Mouse (Mus musculus): ENCODE measurements around the gene Shb. TPM values are rescaled to one million over a fixed set of nuclear protein-coding genes. Genes with fewer than 3 reads are reported as not detected.
A peak's percentile ranks its signal among the peaks of the same experiment; 100 is the strongest.

Shb gene
- polyA plus RNA-seq, 1 experiment from 2014 or later: 3.5 TPM

DNA sequence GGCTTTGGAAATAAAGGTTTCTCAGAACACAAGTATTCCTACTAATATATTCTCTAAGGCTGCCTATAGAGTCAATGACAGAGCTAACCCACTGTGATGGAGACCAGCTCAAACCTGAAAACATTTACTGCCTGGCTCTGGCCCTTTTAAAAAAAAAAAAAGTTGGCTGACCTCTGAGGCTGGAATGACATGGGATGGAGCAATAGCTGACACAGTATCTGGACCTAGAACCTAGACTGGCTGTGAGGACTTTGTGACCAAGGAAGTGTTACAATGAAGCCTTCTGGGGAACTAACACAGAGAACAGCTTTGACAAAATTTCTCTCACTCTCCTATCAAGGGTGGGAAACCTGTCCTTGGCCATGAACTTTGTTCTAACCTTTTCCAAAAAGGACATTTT is 9.3 kb downstream of the Shb start:
- Histone ChIP-seq H3K27ac (ENCODE audit: low read length) (no peak overlapping the region), H3K36me3 (ENCODE audit: control insufficient read depth, insufficient read depth, low read length) (no peaks in the 10 kb centered on the region), H3K4me1 (ENCODE audit: control insufficient read depth, insufficient read depth, low read length) (peaks cover 21% of the 10 kb centered on the region), H3K9me3 (replicated peaks; ENCODE audit: control insufficient read depth, low read length, poor library complexity, severe bottlenecking) (no peaks in the 10 kb centered on the region), H3K4me3 (ENCODE audit: low read depth, low read length) (no peak overlapping the region), H3K4me2 (ENCODE audit: low read length) (no peak overlapping the region), H3K9ac (ENCODE audit: low read depth, low read length) (no peak overlapping the region), H3K27me3 (ENCODE audit: control insufficient read depth, insufficient read depth, low read depth, low read length) (peaks cover 4% of the 10 kb centered on the region; the same call in 1 of the 2 replicates)
- ATAC-seq: no peak

DNA sequence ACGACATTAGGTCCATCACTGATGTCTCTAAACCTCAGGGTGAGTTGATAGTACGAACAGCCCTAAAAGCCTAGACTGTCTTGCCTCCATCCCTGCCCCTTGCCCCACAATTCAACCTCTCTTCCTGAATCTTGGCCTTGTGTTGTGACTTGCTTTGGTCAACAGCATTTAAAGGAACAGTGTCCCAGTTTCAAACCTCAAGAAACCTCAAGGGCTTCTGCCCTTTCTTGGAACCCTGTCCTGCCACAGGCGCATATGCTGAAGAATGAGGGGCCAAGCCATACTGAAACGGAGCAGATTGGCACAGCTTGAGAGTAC is 9.7 kb downstream of the Shb start:
- Histone ChIP-seq H3K36me3 (ENCODE audit: control insufficient read depth, insufficient read depth, low read length) (no peaks in the 10 kb centered on the region), H3K27ac (ENCODE audit: low read length) (no peak overlapping the region), H3K27me3 (ENCODE audit: control insufficient read depth, insufficient read depth, low read depth, low read length) (peaks cover 1% of the 10 kb centered on the region; the same call in 1 of the 2 replicates), H3K4me1 (ENCODE audit: control insufficient read depth, insufficient read depth, low read length) (peaks cover 17% of the 10 kb centered on the region), H3K9ac (ENCODE audit: low read depth, low read length) (no peak overlapping the region), H3K4me3 (ENCODE audit: low read depth, low read length) (no peak overlapping the region), H3K9me3 (replicated peaks; ENCODE audit: control insufficient read depth, low read length, poor library complexity, severe bottlenecking) (no peaks in the 10 kb centered on the region), H3K4me2 (ENCODE audit: low read length) (no peak overlapping the region)
- no peak for ATAC-seq
- WGBS: 77% methylated on average over 4 of the region's 4 CpGs

DNA sequence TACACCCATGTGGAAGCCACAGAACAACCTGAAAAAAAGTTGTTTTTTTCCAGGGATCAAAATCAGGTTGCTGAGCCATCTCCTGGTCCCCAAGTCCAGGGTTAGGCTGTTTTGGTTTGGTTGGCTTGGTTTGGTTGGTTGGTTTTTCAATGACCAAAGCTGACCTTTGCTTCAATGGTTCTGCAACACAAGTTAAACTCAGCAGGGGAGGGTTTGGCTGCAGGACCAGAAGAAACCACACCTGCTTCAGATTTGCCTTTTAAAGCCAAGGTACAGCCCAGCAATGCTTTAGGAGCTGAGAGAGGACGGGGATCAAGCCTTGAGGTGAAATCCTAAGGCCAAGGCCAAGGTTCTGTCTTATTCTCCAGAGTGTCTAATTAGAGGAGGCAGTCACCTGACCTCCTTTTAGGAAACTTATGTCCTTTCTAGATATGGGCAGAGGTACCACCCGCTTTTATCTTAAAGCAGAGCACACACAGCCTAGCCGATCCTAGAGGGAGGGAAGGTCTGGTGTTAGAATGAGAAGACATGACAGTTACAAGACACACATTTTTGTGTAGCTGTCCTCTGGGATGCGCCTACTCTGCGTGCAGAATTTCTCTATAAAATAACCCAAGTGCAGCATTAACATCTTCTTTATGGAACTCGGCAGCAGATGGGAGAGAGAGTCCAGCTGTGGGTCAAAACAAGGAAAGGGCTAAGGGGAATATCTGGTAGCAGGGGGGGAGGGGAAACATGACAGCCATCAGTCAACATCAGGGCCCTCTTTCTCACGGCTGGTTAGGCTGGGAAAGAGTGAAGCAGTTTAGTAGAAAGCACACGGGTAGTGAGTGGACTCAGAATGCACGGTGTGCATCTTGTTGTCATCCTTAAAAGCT is 10.3 kb downstream of the Shb start:
- no peak for ATAC-seq
- WGBS: 59% methylated on average over 9 of the region's 9 CpGs

DNA sequence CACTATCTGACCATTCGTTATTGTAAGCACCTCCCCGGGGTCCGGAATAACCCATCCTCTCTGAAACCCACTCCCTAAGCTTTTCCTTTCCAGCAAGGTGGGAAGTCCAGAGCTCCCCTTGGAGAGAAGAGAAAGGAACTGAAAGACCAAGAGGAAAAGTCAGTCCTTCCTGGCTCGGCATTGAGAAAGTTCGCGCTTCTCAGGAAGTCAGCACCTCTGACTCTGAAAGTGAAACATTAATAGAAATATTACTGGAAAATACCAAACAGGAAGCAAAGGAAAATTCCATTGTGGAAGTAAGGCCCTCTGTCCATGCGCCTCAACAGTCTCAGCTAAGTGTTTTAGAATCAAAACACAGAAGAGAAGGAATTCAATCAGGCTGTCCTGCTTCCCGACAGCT is 11.9 kb downstream of the Shb start:
- 87% methylated on average over 8 of the region's 8 CpGs for whole genome bisulfite sequencing
- H3K36me3 ChIP-seq (ENCODE audit: control insufficient read depth, insufficient read depth, low read length): no peaks in the 10 kb centered on the region
- H3K4me2 ChIP-seq (ENCODE audit: low read length): no peak overlapping the region
- ATAC-seq: no peak
- H3K4me3 ChIP-seq (ENCODE audit: low read depth, low read length): no peak overlapping the region
- no peak overlapping the region for H3K27ac ChIP-seq (ENCODE audit: low read length)
- no peaks in the 10 kb centered on the region for H3K27me3 ChIP-seq (ENCODE audit: control insufficient read depth, insufficient read depth, low read depth, low read length)
- H3K9me3 ChIP-seq (replicated peaks; ENCODE audit: control insufficient read depth, low read length, poor library complexity, severe bottlenecking): no peaks in the 10 kb centered on the region
- H3K9ac ChIP-seq (ENCODE audit: low read depth, low read length): no peak overlapping the region
- H3K4me1 ChIP-seq (ENCODE audit: control insufficient read depth, insufficient read depth, low read length): peaks cover 3% of the 10 kb centered on the region; the same call in 1 of the 2 replicates

More for the DNA sequence above, 10.3 kb downstream of the Shb start:
- Histone ChIP-seq H3K9ac (ENCODE audit: low read depth, low read length) (no peak overlapping the region), H3K4me1 (ENCODE audit: control insufficient read depth, insufficient read depth, low read length) (peaks cover 15% of the 10 kb centered on the region), H3K27me3 (ENCODE audit: control insufficient read depth, insufficient read depth, low read depth, low read length) (no peaks in the 10 kb centered on the region), H3K4me2 (ENCODE audit: low read length) (no peak overlapping the region), H3K36me3 (ENCODE audit: control insufficient read depth, insufficient read depth, low read length) (no peaks in the 10 kb centered on the region), H3K4me3 (ENCODE audit: low read depth, low read length) (no peak overlapping the region), H3K9me3 (replicated peaks; ENCODE audit: control insufficient read depth, low read length, poor library complexity, severe bottlenecking) (no peaks in the 10 kb centered on the region), H3K27ac (ENCODE audit: low read length) (no peak overlapping the region)

- Histone ChIP-seq H3K27me3 (ENCODE audit: control insufficient read depth, insufficient read depth, low read depth, low read length) (no peaks in the 10 kb centered on the region), H3K27ac (ENCODE audit: low read length) (no peak overlapping the region), H3K4me2 (ENCODE audit: low read length) (no peak overlapping the region), H3K36me3 (ENCODE audit: control insufficient read depth, insufficient read depth, low read length) (no peaks in the 10 kb centered on the region), H3K9ac (ENCODE audit: low read depth, low read length) (no peak overlapping the region), H3K4me1 (ENCODE audit: control insufficient read depth, insufficient read depth, low read length) (peaks cover 13% of the 10 kb centered on the region; the same call in 1 of the 2 replicates), H3K4me3 (ENCODE audit: low read depth, low read length) (no peak overlapping the region), H3K9me3 (replicated peaks; ENCODE audit: control insufficient read depth, low read length, poor library complexity, severe bottlenecking) (no peaks in the 10 kb centered on the region)
- WGBS: 42% methylated on average over 4 of the region's 4 CpGs
- no peak for ATAC-seq
Observed at GRCm38 (mm10) chr4:45517399-45517798, 14.9 kb downstream of the Shb start.

DNA sequence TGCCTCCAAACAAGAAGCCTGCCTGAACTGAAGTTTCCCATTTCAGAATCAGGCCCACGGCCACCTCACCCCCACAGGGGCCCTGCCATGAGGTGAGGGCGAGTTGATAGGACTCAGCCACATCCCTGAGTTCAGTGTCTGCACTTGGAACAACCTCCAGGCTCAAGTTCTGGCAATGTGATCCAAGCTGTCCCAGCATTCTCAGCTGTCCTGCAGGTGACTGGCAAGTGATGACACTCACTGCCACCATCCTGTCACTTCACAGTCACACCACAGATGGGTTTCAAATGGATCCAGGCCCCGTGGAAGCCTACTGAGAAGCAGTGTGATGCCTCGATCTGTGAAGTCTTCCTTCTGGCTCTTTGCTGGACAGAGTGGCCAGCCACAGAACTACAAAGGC is 16.4 kb downstream of the Shb start:
- peaks cover 13% of the 10 kb centered on the region; the same call in 1 of the 2 replicates for H3K4me1 ChIP-seq (ENCODE audit: control insufficient read depth, insufficient read depth, low read length)
- H3K36me3 ChIP-seq (ENCODE audit: control insufficient read depth, insufficient read depth, low read length): no peaks in the 10 kb centered on the region
- H3K4me2 ChIP-seq (ENCODE audit: low read length): no peak overlapping the region
- 67% methylated on average over 4 of the region's 4 CpGs for WGBS
- H3K27me3 ChIP-seq (ENCODE audit: control insufficient read depth, insufficient read depth, low read depth, low read length): no peaks in the 10 kb centered on the region
- H3K27ac ChIP-seq (ENCODE audit: low read length): no peak overlapping the region
- H3K9me3 ChIP-seq (replicated peaks; ENCODE audit: control insufficient read depth, low read length, poor library complexity, severe bottlenecking): no peaks in the 10 kb centered on the region
- H3K4me3 ChIP-seq (ENCODE audit: low read depth, low read length): no peak overlapping the region
- H3K9ac ChIP-seq (ENCODE audit: low read depth, low read length): no peak overlapping the region
- ATAC-seq: no peak

DNA sequence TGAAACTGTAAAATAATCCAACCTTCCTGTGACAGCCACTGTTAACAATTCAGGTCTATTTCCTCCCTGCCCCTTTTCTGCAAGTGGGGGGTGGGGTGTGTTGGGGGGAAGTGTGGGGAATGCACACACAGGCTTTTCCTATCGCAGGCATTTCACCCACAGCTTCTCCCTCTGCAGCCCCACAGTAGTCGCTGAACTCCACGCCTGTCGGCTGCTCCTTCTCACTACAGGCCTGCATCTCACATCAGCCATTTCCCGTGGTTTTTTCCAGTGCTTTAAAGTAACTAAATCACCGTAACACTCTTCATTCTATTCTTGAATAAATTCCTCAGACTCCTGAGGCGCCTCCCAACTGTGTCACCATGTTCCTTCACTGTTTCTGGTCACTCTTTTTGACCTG is 17.9 kb downstream of the Shb start:
- no peaks in the 10 kb centered on the region for H3K36me3 ChIP-seq (ENCODE audit: control insufficient read depth, insufficient read depth, low read length)
- H3K4me2 ChIP-seq (ENCODE audit: low read length): no peak overlapping the region
- WGBS: 10% methylated on average over 7 of the region's 7 CpGs
- H3K4me3 ChIP-seq (ENCODE audit: low read depth, low read length): no peak overlapping the region
- H3K9ac ChIP-seq (ENCODE audit: low read depth, low read length): no peak overlapping the region
- no peaks in the 10 kb centered on the region for H3K9me3 ChIP-seq (replicated peaks; ENCODE audit: control insufficient read depth, low read length, poor library complexity, severe bottlenecking)
- H3K4me1 ChIP-seq (ENCODE audit: control insufficient read depth, insufficient read depth, low read length): peaks cover 13% of the 10 kb centered on the region; the same call in 1 of the 2 replicates
- ATAC-seq: no peak
- H3K27me3 ChIP-seq (ENCODE audit: control insufficient read depth, insufficient read depth, low read depth, low read length): no peaks in the 10 kb centered on the region
- H3K27ac ChIP-seq (ENCODE audit: low read length): no peak overlapping the region

DNA sequence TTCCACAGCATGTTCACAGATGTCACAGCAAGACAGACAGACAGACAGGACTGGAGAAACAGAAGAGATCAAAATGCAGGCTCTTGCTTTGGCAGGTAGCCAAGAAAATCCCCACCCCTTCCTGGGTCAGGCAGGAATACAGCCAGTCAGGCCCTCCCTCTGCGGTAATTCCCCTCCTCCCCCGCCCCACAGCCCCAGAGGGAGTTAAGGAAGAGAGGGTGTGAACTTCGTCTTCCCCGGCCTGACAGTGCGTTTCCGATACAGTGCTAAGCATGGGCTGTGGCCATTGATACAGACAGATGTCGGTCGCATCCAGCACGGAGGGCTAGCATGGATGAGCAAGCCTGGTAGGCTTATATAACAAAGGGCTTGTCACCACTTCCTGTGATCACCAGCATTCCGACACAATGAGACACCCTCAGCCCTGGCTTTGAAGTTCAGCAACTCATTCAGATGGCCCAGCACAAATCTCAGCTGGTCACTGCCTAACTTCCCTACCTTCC is 18.4 kb downstream of the Shb start:
- H3K27ac ChIP-seq (ENCODE audit: low read length): no peak overlapping the region
- no peaks in the 10 kb centered on the region for H3K9me3 ChIP-seq (replicated peaks; ENCODE audit: control insufficient read depth, low read length, poor library complexity, severe bottlenecking)
- H3K9ac ChIP-seq (ENCODE audit: low read depth, low read length): 0 out of 2 replicates have a peak overlapping the region, but pooled peaks have one; percentile 0
- peak overlapping the region; percentile 3 for H3K4me2 ChIP-seq (ENCODE audit: low read length)
- H3K27me3 ChIP-seq (ENCODE audit: control insufficient read depth, insufficient read depth, low read depth, low read length): no peaks in the 10 kb centered on the region
- H3K4me3 ChIP-seq (ENCODE audit: low read depth, low read length): no peak overlapping the region
- H3K4me1 ChIP-seq (ENCODE audit: control insufficient read depth, insufficient read depth, low read length): peaks cover 17% of the 10 kb centered on the region
- 5% methylated on average over 10 of the region's 10 CpGs for WGBS
- ATAC-seq: 0 out of 2 replicates have a peak, but pooled peaks have one; percentile 20
- H3K36me3 ChIP-seq (ENCODE audit: control insufficient read depth, insufficient read depth, low read length): no peaks in the 10 kb centered on the region

DNA sequence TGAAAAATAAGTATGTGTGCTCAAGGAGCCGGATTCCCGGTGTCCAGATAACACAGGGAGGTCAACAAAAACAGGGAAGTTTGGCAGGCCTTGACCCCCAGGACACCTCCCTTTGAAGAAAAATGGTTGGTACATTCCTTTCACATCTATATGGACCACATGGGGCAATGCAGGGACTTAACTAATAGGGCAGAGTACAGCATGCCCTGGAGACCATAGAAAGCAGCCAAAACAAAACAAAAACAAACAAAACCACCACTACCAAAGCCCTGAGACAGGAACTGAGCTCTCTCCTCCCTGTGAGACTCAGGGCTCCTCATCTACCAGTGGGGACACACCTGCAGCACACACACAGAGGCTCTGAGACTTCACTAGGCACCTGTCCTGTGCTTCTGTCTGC is 18.9 kb downstream of the Shb start:
- Histone ChIP-seq H3K27ac (ENCODE audit: low read length) (no peak overlapping the region), H3K9ac (ENCODE audit: low read depth, low read length) (no peak overlapping the region), H3K9me3 (replicated peaks; ENCODE audit: control insufficient read depth, low read length, poor library complexity, severe bottlenecking) (no peaks in the 10 kb centered on the region), H3K36me3 (ENCODE audit: control insufficient read depth, insufficient read depth, low read length) (no peaks in the 10 kb centered on the region), H3K4me2 (ENCODE audit: low read length) (no peak overlapping the region; the same call in 1 of the 2 replicates), H3K4me1 (ENCODE audit: control insufficient read depth, insufficient read depth, low read length) (peaks cover 21% of the 10 kb centered on the region), H3K27me3 (ENCODE audit: control insufficient read depth, insufficient read depth, low read depth, low read length) (no peaks in the 10 kb centered on the region), H3K4me3 (ENCODE audit: low read depth, low read length) (no peak overlapping the region)
- WGBS: 72% methylated on average over 2 of the region's 2 CpGs
- ATAC-seq: peak; percentile 36; the same call in 1 of the 2 replicates
